Mouse (Mus musculus) lung, postnatal 0 days (tissue): Measurements from ENCODE around the gene Sema3b.

Experiments used
- CTCF ChIP-seq: IDR thresholded peaks from 2 replicates; pipeline ENCODE4 v1.5.1; 2016; ENCODE audit warnings: antibody characterized with exemption, mild to moderate bottlenecking
- EP300 ChIP-seq: IDR thresholded peaks from 2 replicates; pipeline ENCODE4 v1.6.1; 2016; ENCODE audit warnings: antibody characterized with exemption, mild to moderate bottlenecking, control low read depth

DNA sequence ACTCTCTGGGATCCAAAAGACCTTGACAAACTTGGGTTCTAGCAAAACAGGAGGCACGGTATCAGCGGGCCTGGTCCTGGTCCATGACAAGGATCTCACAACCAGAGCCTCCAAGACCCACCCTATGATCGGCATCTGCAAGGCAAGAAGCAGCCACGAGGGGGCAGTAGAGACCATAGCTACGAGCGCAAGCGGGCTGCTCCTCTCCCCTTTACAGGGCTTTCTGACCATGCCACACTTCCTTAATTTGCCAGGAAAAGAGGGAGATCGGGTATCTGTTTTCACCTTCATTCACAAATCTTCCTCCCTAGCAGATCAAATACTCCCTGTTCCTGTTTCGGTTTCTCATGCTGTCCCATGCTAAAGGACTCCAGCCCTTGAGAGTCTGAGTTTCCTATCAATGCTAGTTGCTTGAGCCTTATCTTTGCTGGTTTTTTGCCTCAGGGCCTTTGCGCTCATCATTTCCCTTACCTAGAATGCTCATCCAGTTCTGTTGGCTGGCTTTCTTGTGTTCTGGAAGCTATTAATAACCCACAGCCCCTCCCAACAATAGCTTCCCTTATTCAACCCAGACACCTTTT is 6.9 kb downstream of the Sema3b start:
- TF ChIP-seq CTCF (peak; percentile 99), EP300 (no peak)
